Mouse (Mus musculus) ES-E14 (cell line): ENCODE measurements around the gene Lemd2. TPM values are rescaled to one million over a fixed set of nuclear protein-coding genes. Genes with fewer than 3 reads are reported as not detected.
"Not testable (repeated sequence)": the region's sequence is repeated elsewhere in the genome, so short reads cannot be mapped to it uniquely, and the experiment has no call there.

Experiments used
- DNase-seq: peaks from one replicate; pipeline ENCODE4 v3.0.0-alpha.2; 2013; ENCODE audit warnings: low read depth, low spot score
- H3K27ac ChIP-seq: 2 replicates; pipeline ENCODE4 v1.5.1; 2012; ENCODE audit warnings: low read depth, mild to moderate bottlenecking, low read length, moderate library complexity, mixed read lengths; ENCODE audit not compliant: poor library complexity, insufficient read depth, severe bottlenecking
- H3K36me3 ChIP-seq: 2 replicates; pipeline ENCODE4 v1.6.1; 2012; ENCODE audit warnings: mild to moderate bottlenecking, low read length, moderate library complexity, mixed read lengths; ENCODE audit not compliant: control insufficient read depth, poor library complexity, insufficient read depth, severe bottlenecking
- H3K4me1 ChIP-seq, 2 experiments: fragments of 150-350 bp in 1 of 2; sonication (generic) in 1 of 2; 2 replicates each; pipeline ENCODE4 v1.6.1; 2012; ENCODE audit warnings: low read length in 2 of 2, mild to moderate bottlenecking in 1 of 2, mixed read lengths in 1 of 2; ENCODE audit not compliant: control insufficient read depth in 2 of 2, insufficient read depth in 2 of 2, poor library complexity in 1 of 2
- H3K4me3 ChIP-seq, 2 experiments: fragments of 150-350 bp in 1 of 2; sonication (generic) in 1 of 2; 2 replicates each; pipeline ENCODE4 v1.5.1; 2012; ENCODE audit warnings: low read length in 2 of 2, low read depth in 1 of 2, mild to moderate bottlenecking in 1 of 2, mixed read lengths in 1 of 2; ENCODE audit not compliant: insufficient read depth in 1 of 2, poor library complexity in 1 of 2, severe bottlenecking in 1 of 2
- H3K9ac ChIP-seq: 2 replicates; pipeline ENCODE4 v1.6.1; 2012; ENCODE audit warnings: low read depth, mild to moderate bottlenecking, low read length, mixed read lengths; ENCODE audit not compliant: poor library complexity, insufficient read depth, severe bottlenecking
- H3K9me3 ChIP-seq: fragments of 150-350 bp; sonication (generic); 2 replicates; pipeline ENCODE4 v1.6.1; 2012; ENCODE audit warnings: low read depth, mild to moderate bottlenecking, low read length; ENCODE audit not compliant: control insufficient read depth, insufficient read depth
- CHD2 ChIP-seq: IDR thresholded peaks from 2 replicates; pipeline ENCODE4 v1.6.1; 2014; ENCODE audit warnings: mild to moderate bottlenecking, low read depth, low read length, inconsistent platforms
- HCFC1 ChIP-seq: IDR thresholded peaks from 2 replicates; pipeline ENCODE4 v1.6.1; 2012; ENCODE audit warnings: low read length, inconsistent platforms, borderline replicate concordance; ENCODE audit not compliant: insufficient read depth
- MAFK ChIP-seq: IDR thresholded peaks from 2 replicates; pipeline ENCODE4 v1.6.1; 2014; ENCODE audit warnings: mild to moderate bottlenecking, low read depth, low read length, inconsistent platforms; ENCODE audit not compliant: insufficient read depth
- ZC3H11A ChIP-seq: IDR thresholded peaks from 2 replicates; pipeline ENCODE4 v1.6.1; 2012; ENCODE audit warnings: low read depth, mild to moderate bottlenecking, inconsistent platforms, low read length, borderline replicate concordance
- ZNF384 ChIP-seq: IDR thresholded peaks from 2 replicates; pipeline ENCODE4 v1.6.1; 2012; ENCODE audit warnings: low read depth, low read length, inconsistent platforms
- in situ Hi-C, 2 experiments: fragments of 600-800 bp; cut with MboI; formaldehyde crosslinking; loops; one replicate each; pipeline ENCODE4 v1.15.1; 2025; ENCODE audit warnings: low sequenced_read_pairs in 2 of 2, inconsistent platforms in 1 of 2; ENCODE audit not compliant: unreplicated experiment in 2 of 2
- total RNA-seq: library from RNA; depleted of rRNA; stranded (reverse); fragments of 300-350 nt; gene quantifications from 2 replicates; pipeline ENCODE4 v1.2.3, GENCODE M21; 2012

The Lemd2 gene
- total RNA-seq, 1 experiment = 51.8 TPM

GRCm38 (mm10) chr17:27233298-27233697 is 29.0 kb upstream of the Lemd2 start:
- Histone ChIP-seq H3K9me3 (no peaks in the 10 kb centered on the region), H3K4me3 (no peak overlapping the region), H3K36me3 (no peaks in the 10 kb centered on the region), H3K4me1 (peaks cover 0 to 4% of the 10 kb centered on the region in 2 experiments; a peak in 1 of 4 replicates), H3K9ac (no peak overlapping the region), H3K27ac (no peak overlapping the region)
- DNase-seq = no peak
- in situ Hi-C loops = no loop called here
- TF ChIP-seq ZNF384 (no peak), HCFC1 (no peak), MAFK (no peak), ZC3H11A (no peak), CHD2 (no peak)

DNA sequence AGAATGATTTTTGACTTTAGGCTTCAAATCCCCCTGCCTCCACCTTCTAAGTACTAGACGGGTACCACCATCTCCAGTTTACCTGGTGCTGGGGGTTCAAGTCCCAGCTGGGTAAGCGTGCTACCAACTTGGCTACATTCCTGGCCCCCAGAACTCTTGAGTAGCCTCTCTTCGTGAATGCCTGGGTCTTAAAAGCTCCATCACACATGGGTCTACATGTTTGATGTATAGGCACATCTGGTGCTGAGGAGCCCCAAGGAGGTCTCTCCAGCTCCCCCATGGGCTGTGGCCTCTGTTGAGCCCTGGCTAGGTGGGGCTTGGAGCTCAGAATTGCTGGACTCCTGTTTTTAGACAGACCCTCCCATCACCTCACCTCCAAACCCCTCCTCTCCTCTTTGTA is 27.9 kb upstream of the Lemd2 start:
- TF ChIP-seq CHD2 (no peak), ZC3H11A (no peak), ZNF384 (no peak), MAFK (no peak), HCFC1 (no peak)
- Histone ChIP-seq H3K9me3 (no peaks in the 10 kb centered on the region), H3K4me3 (no peak overlapping the region), H3K36me3 (no peaks in the 10 kb centered on the region), H3K27ac (no peak overlapping the region), H3K4me1 (peaks cover 0 to 4% of the 10 kb centered on the region in 2 experiments; a peak in 1 of 4 replicates), H3K9ac (no peak overlapping the region)
- no peak for DNase-seq
- in situ Hi-C loops = no loop called here

GRCm38 (mm10) chr17:27231586-27231985 is 27.3 kb upstream of the Lemd2 start:
- H3K4me3 ChIP-seq, H3K4me1 ChIP-seq, H3K9ac ChIP-seq, DNase-seq, H3K9me3 ChIP-seq, H3K36me3 ChIP-seq, H3K27ac ChIP-seq, in situ Hi-C loops: not testable (repeated sequence)

- H3K4me1 ChIP-seq = peaks cover 0 to 4% of the 10 kb centered on the region in 2 experiments; a peak in 1 of 4 replicates
- no peaks in the 10 kb centered on the region for H3K9me3 ChIP-seq
- H3K36me3 ChIP-seq = no peaks in the 10 kb centered on the region
- TF ChIP-seq MAFK = no peak
- no peak for TF ChIP-seq ZC3H11A
- TF ChIP-seq HCFC1 = no peak
- TF ChIP-seq ZNF384 = no peak
- TF ChIP-seq CHD2 = no peak
- no peak for DNase-seq
- no peak overlapping the region for H3K4me3 ChIP-seq
- H3K27ac ChIP-seq = peak overlapping the region; percentile 63; the same call in 1 of the 2 replicates
- no peak overlapping the region for H3K9ac ChIP-seq
- in situ Hi-C loops = no loop called here
Measured at GRCm38 (mm10) chr17:27231146-27231503, 26.9 kb upstream of the Lemd2 start.

GRCm38 (mm10) chr17:27230455-27231145 is 26.3 kb upstream of the Lemd2 start:
- H3K36me3 ChIP-seq = no peaks in the 10 kb centered on the region
- in situ Hi-C loops = no loop called here
- H3K4me3 ChIP-seq = no peak overlapping the region
- 0 out of 2 replicates have a peak overlapping the region, but pooled peaks have one; percentile 2 for H3K9ac ChIP-seq
- peak overlapping the region; percentile 87 for H3K27ac ChIP-seq
- TF ChIP-seq HCFC1 (no peak), CHD2 (no peak), ZNF384 (no peak), ZC3H11A (no peak), MAFK (no peak)
- peaks cover 0 to 4% of the 10 kb centered on the region in 2 experiments; a peak in 1 of 4 replicates for H3K4me1 ChIP-seq
- no peaks in the 10 kb centered on the region for H3K9me3 ChIP-seq
- peak; percentile 59 for DNase-seq
